Mouse (Mus musculus): ENCODE data around the gene Tmem208. TPM values are rescaled to one million over a fixed set of nuclear protein-coding genes. Genes with fewer than 3 reads are reported as not detected.
A peak's percentile ranks its signal among the peaks of the same experiment; 100 is the strongest.

Tmem208 gene
- polyA plus RNA-seq, 1 experiment from 2014 or later: 141 TPM

DNA sequence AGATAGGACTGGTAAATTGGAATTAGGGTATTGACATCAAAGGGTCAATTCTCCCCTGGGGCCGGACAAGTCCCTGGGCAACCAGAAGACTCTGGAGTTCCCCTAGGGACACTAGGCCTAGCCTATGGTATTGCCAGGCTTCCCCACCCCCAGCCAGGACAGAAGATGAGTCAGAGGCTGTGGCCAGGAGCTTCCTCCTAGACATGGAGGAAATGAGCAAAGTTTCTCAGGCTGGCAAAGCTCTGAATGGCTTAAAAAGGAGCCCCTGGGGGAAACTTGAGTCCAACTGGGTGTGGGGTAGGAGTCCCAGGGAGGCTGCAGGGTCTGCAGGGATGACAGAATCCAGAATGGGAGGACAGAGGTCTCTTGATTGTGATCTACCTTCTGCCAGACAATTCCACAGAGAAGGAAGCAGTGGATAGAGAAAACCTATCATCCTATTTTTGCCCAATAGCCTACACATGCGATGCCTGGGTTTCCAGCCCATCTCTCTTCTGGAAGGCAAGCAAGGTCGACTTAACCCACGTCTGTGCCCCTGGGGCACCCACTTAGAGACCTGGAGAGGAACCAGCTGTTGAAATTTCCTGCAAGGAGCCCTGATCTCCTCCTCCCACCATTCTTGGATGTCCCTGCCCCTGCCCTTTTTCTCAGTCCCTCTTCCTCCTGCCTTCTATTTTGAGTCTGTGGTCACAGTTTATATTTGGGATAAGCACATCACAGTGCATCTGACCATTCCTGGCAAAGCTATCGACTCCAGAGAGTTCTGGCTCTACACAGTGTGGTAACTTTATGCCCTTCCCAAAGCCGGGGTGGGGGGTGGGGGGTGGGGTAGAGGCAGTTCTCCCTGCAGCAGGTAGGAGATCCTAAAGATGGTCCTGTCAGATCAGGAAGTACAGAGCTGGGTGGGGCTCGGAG, 19.2 kb downstream of the Tmem208 start:
- Histone ChIP-seq H3K27ac (ENCODE audit: low read length) (peak overlapping the region; percentile 68), H3K36me3 (ENCODE audit: control insufficient read depth, insufficient read depth, low read length) (no peaks in the 10 kb centered on the region), H3K4me3 (ENCODE audit: low read length) (no peak overlapping the region), H3K4me2 (ENCODE audit: low read depth, low read length) (peak overlapping the region; percentile 97; the same call in 1 of the 2 replicates), H3K9ac (ENCODE audit: low read depth, low read length) (peak overlapping the region; percentile 46), H3K9me3 (ENCODE audit: control insufficient read depth, low read length) (no peaks in the 10 kb centered on the region), H3K4me1 (ENCODE audit: control insufficient read depth, insufficient read depth, low read length) (peaks cover 56% of the 10 kb centered on the region), H3K27me3 (replicated peaks; ENCODE audit: control insufficient read depth, insufficient read depth, low read length) (peaks cover 12% of the 10 kb centered on the region; the same call in 1 of the 2 replicates)
- 43% methylated on average over 7 of the region's 7 CpGs for WGBS
- ATAC-seq: no peak

DNA sequence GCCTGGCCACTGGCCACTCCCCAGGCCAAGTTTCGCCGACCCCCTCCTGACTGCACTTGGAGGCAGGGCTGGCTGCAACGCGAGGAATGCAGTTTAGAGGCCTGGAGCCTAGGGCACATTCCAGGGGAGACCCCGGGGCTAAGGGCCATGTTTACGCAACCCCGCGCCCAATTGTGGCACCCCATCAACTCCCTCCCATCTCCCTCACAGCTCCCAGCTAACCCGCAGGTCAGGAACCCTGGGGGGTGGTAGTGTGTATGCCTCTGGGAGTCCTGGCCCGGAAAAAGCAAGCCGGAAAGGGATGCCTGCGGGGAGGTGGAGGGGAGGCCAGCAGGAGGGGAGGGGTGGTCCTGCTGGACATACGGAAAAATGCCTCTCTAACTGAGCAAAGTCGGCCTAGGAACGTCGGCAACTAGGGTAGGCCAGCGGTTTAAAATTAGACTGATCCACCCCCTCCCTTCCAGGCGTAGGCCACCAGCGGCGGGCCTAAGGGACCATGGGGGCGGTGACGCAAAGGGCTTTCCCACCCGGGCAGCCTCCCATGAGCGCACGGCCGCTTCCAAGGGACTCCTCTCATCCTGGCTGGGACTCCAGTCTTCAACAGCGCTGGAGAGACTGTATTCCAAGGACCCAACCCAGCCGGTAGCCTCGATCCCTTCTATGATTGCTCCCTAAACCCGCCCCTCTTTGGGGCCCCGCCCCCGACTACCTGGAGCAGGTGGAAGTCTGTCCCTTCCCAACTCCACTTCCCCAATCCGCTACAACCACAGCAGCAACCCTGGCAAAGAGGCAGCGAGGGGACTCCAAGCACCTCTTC, 20.7 kb downstream of the Tmem208 start:
- Histone ChIP-seq H3K27ac (ENCODE audit: low read length) (peak overlapping the region; percentile 84), H3K27me3 (replicated peaks; ENCODE audit: control insufficient read depth, insufficient read depth, low read length) (peaks cover 12% of the 10 kb centered on the region; the same call in 1 of the 2 replicates), H3K4me1 (ENCODE audit: control insufficient read depth, insufficient read depth, low read length) (peaks cover 44% of the 10 kb centered on the region), H3K4me2 (ENCODE audit: low read depth, low read length) (peak overlapping the region; percentile 97), H3K9ac (ENCODE audit: low read depth, low read length) (peak overlapping the region; percentile 80), H3K36me3 (ENCODE audit: control insufficient read depth, insufficient read depth, low read length) (no peaks in the 10 kb centered on the region), H3K4me3 (ENCODE audit: low read length) (peak overlapping the region; percentile 72), H3K9me3 (ENCODE audit: control insufficient read depth, low read length) (no peaks in the 10 kb centered on the region)
- WGBS: 1% methylated on average over 34 of the region's 34 CpGs
- ATAC-seq: peak; percentile 58

DNA sequence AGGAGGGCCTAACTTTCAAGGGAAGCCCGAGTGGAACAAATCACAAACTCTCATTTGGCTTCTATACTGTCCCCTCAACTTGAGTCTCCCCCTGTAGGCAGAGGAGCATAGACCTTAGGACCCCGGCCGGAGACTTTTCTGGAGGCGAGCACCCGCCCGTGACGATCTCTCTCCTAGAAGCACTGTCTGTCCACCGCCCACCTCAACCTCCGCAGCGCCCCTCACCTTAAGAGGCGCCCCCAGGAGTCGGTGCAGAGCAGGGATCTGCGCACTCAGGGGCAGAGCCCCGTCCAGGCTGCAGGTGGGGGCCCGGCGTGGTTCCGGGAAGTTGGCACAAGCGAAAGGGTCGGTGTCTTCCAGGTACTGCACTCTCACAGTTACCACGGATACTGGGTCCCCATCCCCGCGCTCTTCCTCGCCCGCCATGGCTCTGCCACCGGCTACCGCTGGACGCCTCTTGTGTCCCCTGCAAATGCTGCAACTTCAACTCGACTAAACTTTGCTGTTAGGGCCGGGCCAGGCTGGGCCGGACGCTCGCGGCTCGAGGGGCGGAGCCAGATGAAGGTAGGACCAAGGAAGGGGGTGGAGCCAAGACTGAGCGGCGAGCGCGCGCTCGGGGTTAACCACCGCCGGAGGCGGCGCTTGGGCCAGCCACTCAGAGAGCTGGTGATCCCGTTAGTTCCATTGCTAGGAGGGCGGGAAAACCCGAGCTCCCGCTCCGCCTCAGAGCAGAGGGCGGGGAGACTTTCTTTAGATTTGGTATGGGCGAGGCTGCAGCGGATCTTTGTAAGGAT, 21.5 kb downstream of the Tmem208 start, which contains the start of gene Fhod1:
TSS of gene Fhod1 (minus strand) at position 526 of the 794 bp plus-strand sequence.
- Histone ChIP-seq H3K27ac (ENCODE audit: low read length) (peak within 1 kb of the TSS; percentile 84), H3K4me3 (ENCODE audit: low read length) (peak within 1 kb of the TSS; percentile 72), H3K4me1 (ENCODE audit: control insufficient read depth, insufficient read depth, low read length) (peaks cover 42% of the 10 kb centered on the region), H3K27me3 (replicated peaks; ENCODE audit: control insufficient read depth, insufficient read depth, low read length) (peaks cover 12% of the 10 kb centered on the region; the same call in 1 of the 2 replicates), H3K9ac (ENCODE audit: low read depth, low read length) (peak within 1 kb of the TSS; percentile 80), H3K36me3 (ENCODE audit: control insufficient read depth, insufficient read depth, low read length) (no peaks in the 10 kb centered on the region), H3K9me3 (ENCODE audit: control insufficient read depth, low read length) (no peaks in the 10 kb centered on the region), H3K4me2 (ENCODE audit: low read depth, low read length) (peak within 1 kb of the TSS; percentile 97)
- peak; percentile 90 for ATAC-seq
- WGBS: under 1% methylated on average over 53 of the region's 53 CpGs

DNA sequence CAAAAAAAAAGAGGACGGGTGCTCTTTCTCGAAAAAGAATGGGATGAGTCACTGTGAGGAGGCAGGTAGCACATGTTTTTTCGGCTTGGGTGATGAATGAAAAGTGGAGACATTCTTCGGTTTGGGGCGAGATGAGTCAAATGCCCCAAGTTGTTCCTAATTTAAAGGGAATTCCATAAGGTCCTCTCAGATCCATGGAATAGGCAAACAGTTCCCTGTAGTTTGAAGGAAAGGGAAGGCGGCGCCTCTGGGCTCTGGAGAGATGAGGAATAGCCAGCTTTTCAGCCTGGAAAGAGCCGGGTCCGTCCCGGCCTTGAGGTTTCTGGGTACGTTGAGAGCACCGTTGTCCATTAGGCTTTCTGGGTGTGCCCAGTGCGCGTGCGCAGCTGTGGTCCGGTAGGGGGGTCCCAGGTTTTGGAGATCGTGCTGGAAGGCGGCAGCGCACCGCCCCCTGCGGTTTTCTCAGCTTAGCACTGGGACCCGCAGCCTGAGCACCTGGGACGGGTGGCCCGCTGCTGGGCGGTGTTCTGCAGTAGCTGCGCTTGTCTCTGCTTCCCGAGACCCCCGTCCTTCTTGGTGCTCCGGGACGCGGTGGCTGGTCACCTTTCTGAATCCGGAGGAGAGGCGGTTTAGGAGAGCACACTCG, 22.4 kb downstream of the Tmem208 start, which contains the start of gene Slc9a5:
TSS of gene Slc9a5 (plus strand) at position 394 of the 646 bp plus-strand sequence.
- H3K9ac ChIP-seq (ENCODE audit: low read depth, low read length): peak within 1 kb of the TSS; percentile 80
- peak within 1 kb of the TSS; percentile 72 for H3K4me3 ChIP-seq (ENCODE audit: low read length)
- peaks cover 12% of the 10 kb centered on the region; the same call in 1 of the 2 replicates for H3K27me3 ChIP-seq (replicated peaks; ENCODE audit: control insufficient read depth, insufficient read depth, low read length)
- H3K4me1 ChIP-seq (ENCODE audit: control insufficient read depth, insufficient read depth, low read length): peaks cover 37% of the 10 kb centered on the region
- peak within 1 kb of the TSS; percentile 84 for H3K27ac ChIP-seq (ENCODE audit: low read length)
- peak within 1 kb of the TSS; percentile 97 for H3K4me2 ChIP-seq (ENCODE audit: low read depth, low read length)
- H3K9me3 ChIP-seq (ENCODE audit: control insufficient read depth, low read length): no peaks in the 10 kb centered on the region
- under 1% methylated on average over 34 of the region's 34 CpGs for WGBS
- ATAC-seq: no peak
- no peaks in the 10 kb centered on the region for H3K36me3 ChIP-seq (ENCODE audit: control insufficient read depth, insufficient read depth, low read length)

DNA sequence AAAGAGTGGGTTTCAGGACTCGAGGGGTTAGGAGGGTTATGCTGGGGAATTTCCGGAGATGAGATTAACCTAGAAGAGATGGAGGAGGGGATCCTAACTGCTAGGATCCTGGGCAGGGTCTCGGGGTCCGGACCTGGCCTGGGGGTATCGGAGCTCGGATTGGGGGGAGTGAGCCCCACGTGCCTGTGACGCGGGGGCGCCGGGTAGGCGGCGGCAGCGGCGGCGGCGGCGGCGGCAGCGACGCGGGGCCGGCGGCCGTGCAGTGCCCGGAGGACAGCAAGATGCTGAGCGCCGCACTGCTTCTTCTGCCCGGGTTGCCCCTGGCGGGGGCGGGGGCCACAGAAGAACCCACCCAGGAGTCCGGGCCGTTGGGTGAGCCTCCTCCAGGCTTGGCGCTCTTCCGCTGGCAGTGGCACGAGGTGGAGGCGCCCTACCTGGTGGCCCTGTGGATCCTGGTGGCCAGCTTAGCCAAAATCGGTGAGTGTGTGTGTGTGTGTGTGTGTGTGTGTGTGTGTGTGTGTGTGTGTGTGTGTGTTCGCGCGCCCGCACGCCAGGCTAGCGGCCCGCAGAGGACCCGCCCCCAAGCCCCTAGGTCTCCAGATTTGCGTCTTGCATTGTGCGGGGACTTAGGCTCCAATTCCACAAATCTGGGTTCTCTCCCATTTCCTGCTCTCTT, 23.1 kb downstream of the Tmem208 start:
- no peak for ATAC-seq
- H3K4me1 ChIP-seq (ENCODE audit: control insufficient read depth, insufficient read depth, low read length): peaks cover 32% of the 10 kb centered on the region
- WGBS: 2% methylated on average over 45 of the region's 48 CpGs
- peak overlapping the region; percentile 69 for H3K9ac ChIP-seq (ENCODE audit: low read depth, low read length)
- peak overlapping the region; percentile 97 for H3K4me2 ChIP-seq (ENCODE audit: low read depth, low read length)
- H3K27me3 ChIP-seq (replicated peaks; ENCODE audit: control insufficient read depth, insufficient read depth, low read length): peaks cover 12% of the 10 kb centered on the region; the same call in 1 of the 2 replicates
- no peak overlapping the region; the same call in 1 of the 2 replicates for H3K27ac ChIP-seq (ENCODE audit: low read length)
- H3K36me3 ChIP-seq (ENCODE audit: control insufficient read depth, insufficient read depth, low read length): no peaks in the 10 kb centered on the region
- no peaks in the 10 kb centered on the region for H3K9me3 ChIP-seq (ENCODE audit: control insufficient read depth, low read length)
- H3K4me3 ChIP-seq (ENCODE audit: low read length): peak overlapping the region; percentile 72

DNA sequence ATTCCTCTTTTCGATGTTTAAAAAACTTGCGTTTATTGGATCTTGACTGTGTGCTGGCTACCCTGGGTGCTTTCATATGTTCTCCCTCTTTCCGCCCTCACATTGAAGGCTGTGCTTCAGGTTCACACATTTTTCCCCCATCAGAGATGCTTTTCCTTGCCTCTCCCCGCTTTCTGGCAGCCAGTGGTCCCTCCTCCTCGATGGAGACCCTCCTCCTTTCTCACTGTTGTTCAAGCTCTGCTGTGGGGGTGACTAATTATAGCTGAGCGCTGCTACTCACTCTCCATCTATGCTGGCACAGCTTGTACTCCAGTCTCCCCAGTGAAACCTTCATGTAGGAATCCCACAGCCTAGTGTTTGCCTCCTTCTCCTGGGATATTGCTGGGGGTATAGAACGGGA, 24.0 kb downstream of the Tmem208 start:
- no peak overlapping the region for H3K4me3 ChIP-seq (ENCODE audit: low read length)
- no peaks in the 10 kb centered on the region for H3K9me3 ChIP-seq (ENCODE audit: control insufficient read depth, low read length)
- H3K4me1 ChIP-seq (ENCODE audit: control insufficient read depth, insufficient read depth, low read length): peaks cover 28% of the 10 kb centered on the region
- no peak for ATAC-seq
- 46% methylated on average over 7 of the region's 7 CpGs for WGBS
- H3K4me2 ChIP-seq (ENCODE audit: low read depth, low read length): no peak overlapping the region
- H3K27me3 ChIP-seq (replicated peaks; ENCODE audit: control insufficient read depth, insufficient read depth, low read length): peaks cover 12% of the 10 kb centered on the region; the same call in 1 of the 2 replicates
- H3K27ac ChIP-seq (ENCODE audit: low read length): no peak overlapping the region
- H3K36me3 ChIP-seq (ENCODE audit: control insufficient read depth, insufficient read depth, low read length): no peaks in the 10 kb centered on the region
- H3K9ac ChIP-seq (ENCODE audit: low read depth, low read length): no peak overlapping the region

DNA sequence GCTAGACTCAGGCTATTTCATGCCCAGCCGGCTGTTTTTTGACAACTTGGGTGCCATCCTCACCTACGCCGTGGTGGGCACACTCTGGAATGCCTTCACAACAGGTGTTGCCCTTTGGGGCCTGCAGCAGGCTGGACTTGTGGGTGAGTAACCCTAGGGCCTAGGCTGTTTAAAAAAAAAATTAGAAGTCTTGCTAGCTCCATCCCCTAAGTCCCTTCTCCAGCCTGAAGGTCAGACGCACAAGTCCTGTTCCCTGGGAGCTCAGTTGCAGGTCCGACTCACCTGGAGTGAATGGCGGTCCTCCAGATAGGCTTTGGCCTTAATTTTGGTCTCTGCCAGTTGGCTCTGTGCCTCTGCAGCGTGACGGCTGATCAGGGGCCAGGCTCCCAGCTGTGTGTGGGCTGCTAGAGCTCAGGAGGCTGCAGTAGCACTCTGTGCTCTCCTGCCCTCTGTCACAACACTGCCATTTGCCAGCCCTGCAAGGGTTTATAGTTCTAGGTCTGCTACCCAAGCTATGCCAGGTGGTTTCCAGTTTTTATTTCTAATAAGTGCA, 27.5 kb downstream of the Tmem208 start:
- no peak for ATAC-seq
- Histone ChIP-seq H3K27me3 (replicated peaks; ENCODE audit: control insufficient read depth, insufficient read depth, low read length) (peaks cover 9% of the 10 kb centered on the region; the same call in 1 of the 2 replicates), H3K27ac (ENCODE audit: low read length) (no peak overlapping the region), H3K4me3 (ENCODE audit: low read length) (no peak overlapping the region), H3K36me3 (ENCODE audit: control insufficient read depth, insufficient read depth, low read length) (no peaks in the 10 kb centered on the region), H3K9me3 (ENCODE audit: control insufficient read depth, low read length) (no peaks in the 10 kb centered on the region), H3K4me2 (ENCODE audit: low read depth, low read length) (no peak overlapping the region), H3K9ac (ENCODE audit: low read depth, low read length) (no peak overlapping the region), H3K4me1 (ENCODE audit: control insufficient read depth, insufficient read depth, low read length) (peaks cover 14% of the 10 kb centered on the region; the same call in 1 of the 2 replicates)
- WGBS: 85% methylated on average over 8 of the region's 8 CpGs

DNA sequence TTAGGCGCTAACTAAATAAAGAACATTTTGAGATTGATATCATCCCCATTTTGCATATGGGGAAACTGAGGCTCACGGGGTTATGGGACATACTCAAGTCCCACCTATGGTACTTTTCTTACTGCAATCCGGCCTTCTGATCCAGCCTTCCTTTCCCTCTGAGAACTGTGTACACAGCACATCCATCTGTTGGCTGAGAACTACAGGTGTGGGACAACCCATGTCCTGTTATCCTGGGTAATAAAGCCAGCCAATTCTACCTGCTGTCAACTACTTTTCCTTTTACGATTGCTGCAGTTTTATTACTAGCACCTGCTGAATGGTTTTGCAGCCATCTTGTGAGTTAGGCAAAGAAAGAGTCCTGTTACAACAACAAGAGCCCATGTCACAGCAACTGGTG, 28.4 kb downstream of the Tmem208 start:
- H3K27me3 ChIP-seq (replicated peaks; ENCODE audit: control insufficient read depth, insufficient read depth, low read length): 0 out of 2 replicates have a peak, but pooled peaks cover 3% of the 10 kb centered on the region

More for the DNA sequence above, 28.4 kb downstream of the Tmem208 start:
- H3K9me3 ChIP-seq (ENCODE audit: control insufficient read depth, low read length): no peaks in the 10 kb centered on the region
- H3K4me1 ChIP-seq (ENCODE audit: control insufficient read depth, insufficient read depth, low read length): peaks cover 8% of the 10 kb centered on the region; the same call in 1 of the 2 replicates
- H3K9ac ChIP-seq (ENCODE audit: low read depth, low read length): no peak overlapping the region
- no peak overlapping the region for H3K4me3 ChIP-seq (ENCODE audit: low read length)
- peak; percentile 54 for ATAC-seq
- WGBS: 78% methylated on average over 4 of the region's 4 CpGs
- no peak overlapping the region for H3K27ac ChIP-seq (ENCODE audit: low read length)
- no peak overlapping the region for H3K4me2 ChIP-seq (ENCODE audit: low read depth, low read length)
- H3K36me3 ChIP-seq (ENCODE audit: control insufficient read depth, insufficient read depth, low read length): no peaks in the 10 kb centered on the region
